Mouse (Mus musculus) liver, embryonic 11.5 days (tissue): ENCODE data around the gene Foxn3. TPM values are rescaled to one million over a fixed set of nuclear protein-coding genes. Genes with fewer than 3 reads are reported as not detected.
A peak's percentile ranks its signal among the peaks of the same experiment; 100 is the strongest.

Experiments
- ATAC-seq: fragments of 200-750 bp; cut with Nextera tagmentation; replicated peaks from 2 replicates; pipeline ENCODE4 v1.8.0; 2017; ENCODE audit warnings: moderate number of reproducible peaks, mild to moderate bottlenecking, moderate TSS enrichment, moderate library complexity; ENCODE audit not compliant: low FRiP score
- DNase-seq: peaks from one replicate; pipeline ENCODE4 v3.0.0-alpha.2; 2017; ENCODE audit warnings: low spot score
- H3K27ac ChIP-seq: fragments of 300-500 bp; sonication (generic); 2 replicates; pipeline ENCODE4 v1.5.1; 2014; ENCODE audit warnings: mild to moderate bottlenecking, low read depth, low read length, control low read depth
- H3K27me3 ChIP-seq: fragments of 300-500 bp; sonication (generic); replicated peaks from 2 replicates; pipeline ENCODE4 v1.6.1; 2014; ENCODE audit warnings: low read length, mixed read lengths; ENCODE audit not compliant: control insufficient read depth, insufficient read depth
- H3K36me3 ChIP-seq: fragments of 300-500 bp; sonication (generic); 2 replicates; pipeline ENCODE4 v1.6.1; 2014; ENCODE audit warnings: mild to moderate bottlenecking, low read length, moderate library complexity, mixed read lengths; ENCODE audit not compliant: control insufficient read depth, insufficient read depth
- H3K4me1 ChIP-seq: fragments of 300-500 bp; sonication (generic); replicated peaks from 2 replicates; pipeline ENCODE4 v1.6.1; 2014; ENCODE audit warnings: low read length, mixed read lengths; ENCODE audit not compliant: control insufficient read depth, insufficient read depth
- H3K4me2 ChIP-seq: fragments of 300-500 bp; sonication (generic); 2 replicates; pipeline ENCODE4 v1.6.1; 2014; ENCODE audit warnings: mild to moderate bottlenecking, control low read depth, moderate library complexity
- H3K4me3 ChIP-seq: fragments of 300-500 bp; sonication (generic); 2 replicates; pipeline ENCODE4 v1.5.1; 2014; ENCODE audit warnings: low read depth, low read length, control low read depth
- H3K9ac ChIP-seq: fragments of 300-500 bp; sonication (generic); 2 replicates; pipeline ENCODE4 v1.6.1; 2014; ENCODE audit warnings: low read depth, low read length, control low read depth
- H3K9me3 ChIP-seq: fragments of 300-500 bp; sonication (generic); 2 replicates; pipeline ENCODE4 v1.6.1; 2016; ENCODE audit warnings: low read length, inconsistent platforms, mixed read lengths; ENCODE audit not compliant: control insufficient read depth
- WGBS: fragments of 180-500 bp; shearing (Covaris S2); extraction: QIAGEN DNeasy Blood & Tissue Kit; methylation state at CpG from one replicate; pipeline ENCODE4 v1.1.7; 2014; 5-methylcytosine and 5-hydroxymethylcytosine counted together
- polyA plus RNA-seq: library from polyadenylated mRNA; unstranded; fragments of >200 nt; fragmentation: Nextera tagmentation; extraction: Ambion mirVana; gene quantifications from 2 replicates; pipeline ENCODE4 v1.2.1, GENCODE M21; 2014

The Foxn3 gene
- polyA plus RNA-seq, 1 experiment from 2014 or later: 52.7 TPM

DNA sequence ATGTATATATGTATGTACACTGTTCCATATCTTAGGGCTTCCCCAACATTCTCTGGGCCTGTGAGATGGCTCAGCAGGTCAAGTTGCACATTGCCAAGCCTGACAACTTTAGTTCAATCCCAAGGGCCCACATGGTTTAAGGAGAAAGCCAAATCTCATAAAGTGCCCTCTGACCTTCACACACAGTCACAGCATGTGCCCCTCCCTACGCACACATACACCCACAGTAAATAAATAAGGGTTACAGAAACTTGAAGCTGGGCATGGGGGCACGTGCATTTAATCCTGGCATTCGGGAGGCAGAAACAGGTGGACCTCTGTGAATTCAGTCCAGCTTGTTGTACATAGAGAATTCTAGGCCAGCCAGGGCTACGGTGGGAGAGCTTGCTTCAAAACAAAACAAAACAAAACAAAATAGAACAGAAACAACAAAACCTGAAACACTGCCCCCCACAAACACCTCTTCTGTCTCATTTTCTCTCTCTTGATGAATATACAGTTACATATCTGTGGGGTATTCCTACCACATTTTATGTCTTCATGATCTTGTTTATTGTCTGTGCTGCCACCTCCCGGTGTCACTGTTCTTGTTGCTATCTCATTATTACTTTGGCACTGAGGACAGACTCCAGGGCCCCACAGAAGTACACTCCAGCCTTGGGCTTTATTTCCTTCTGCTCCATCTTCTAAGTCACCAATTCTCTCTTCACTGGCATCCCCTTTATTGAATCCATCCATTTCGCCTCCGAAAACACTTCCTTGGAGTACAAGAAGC is 19.8 kb downstream of the Foxn3 start:
- Histone ChIP-seq H3K4me1 (0 out of 2 replicates have a peak, but pooled peaks cover 2% of the 10 kb centered on the region), H3K27me3 (no peaks in the 10 kb centered on the region), H3K9ac (no peak overlapping the region), H3K4me2 (no peak overlapping the region), H3K4me3 (no peak overlapping the region), H3K27ac (no peak overlapping the region), H3K36me3 (no peaks in the 10 kb centered on the region), H3K9me3 (no peaks in the 10 kb centered on the region)
- DNase-seq: no peak
- 85% methylated on average over 7 of the region's 7 CpGs for WGBS
- no peak for ATAC-seq

DNA sequence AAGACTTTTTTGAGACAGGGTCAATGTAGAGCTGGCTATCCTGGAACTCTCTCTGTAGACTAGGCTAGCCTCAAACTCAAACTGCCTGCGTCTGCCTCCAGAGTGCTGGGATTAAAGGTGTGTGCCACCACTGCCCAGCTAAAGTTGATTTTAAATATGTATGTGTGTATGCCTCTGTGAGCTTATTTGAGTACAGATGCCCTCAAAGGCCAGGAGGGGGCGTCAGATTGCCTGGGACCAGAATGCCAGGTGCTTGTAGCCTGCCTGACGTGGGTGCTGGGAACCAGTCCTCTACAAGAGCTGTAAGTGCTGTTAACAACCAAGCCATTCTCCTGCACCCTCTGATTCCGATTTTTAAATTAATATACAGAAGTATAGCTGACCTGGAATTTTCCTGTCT is 23.2 kb downstream of the Foxn3 start:
- Histone ChIP-seq H3K9me3 (peaks cover 6% of the 10 kb centered on the region; the same call in 1 of the 2 replicates), H3K36me3 (no peaks in the 10 kb centered on the region; the same call in 1 of the 2 replicates), H3K4me2 (no peak overlapping the region), H3K4me1 (0 out of 2 replicates have a peak, but pooled peaks cover 2% of the 10 kb centered on the region), H3K9ac (no peak overlapping the region), H3K27ac (no peak overlapping the region), H3K27me3 (no peaks in the 10 kb centered on the region), H3K4me3 (no peak overlapping the region)
- DNase-seq (no peak), ATAC-seq (no peak)
- 85% methylated on average over 4 of the region's 4 CpGs for WGBS

DNA sequence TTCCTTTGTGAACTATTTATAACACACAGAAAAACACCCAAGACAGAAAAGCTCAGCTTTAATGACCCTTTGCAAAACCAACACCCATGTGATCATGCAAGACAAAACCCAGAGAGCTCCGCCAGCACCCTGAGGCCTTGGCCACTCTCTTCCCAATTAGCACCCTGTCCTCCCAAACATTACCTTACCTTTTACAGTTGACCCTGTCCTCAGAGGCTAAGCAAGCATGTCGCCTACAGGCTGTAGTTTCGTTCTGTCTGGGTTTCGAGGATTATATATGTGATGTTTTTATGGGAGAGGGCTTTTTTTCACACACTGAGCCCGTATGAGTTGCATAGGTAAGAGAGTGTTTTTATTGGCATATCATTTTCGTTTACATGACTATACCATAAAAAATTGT is 26.1 kb downstream of the Foxn3 start:
- 89% methylated on average over 6 of the region's 6 CpGs for WGBS
- no peak overlapping the region for H3K9ac ChIP-seq
- H3K27me3 ChIP-seq: no peaks in the 10 kb centered on the region
- no peak overlapping the region for H3K27ac ChIP-seq
- ATAC-seq (no peak), DNase-seq (no peak)
- H3K4me1 ChIP-seq: no peaks in the 10 kb centered on the region
- H3K9me3 ChIP-seq: peaks cover 6% of the 10 kb centered on the region; the same call in 1 of the 2 replicates
- H3K4me2 ChIP-seq: no peak overlapping the region
- H3K4me3 ChIP-seq: no peak overlapping the region
- peaks cover 2% of the 10 kb centered on the region; the same call in 1 of the 2 replicates for H3K36me3 ChIP-seq

DNA sequence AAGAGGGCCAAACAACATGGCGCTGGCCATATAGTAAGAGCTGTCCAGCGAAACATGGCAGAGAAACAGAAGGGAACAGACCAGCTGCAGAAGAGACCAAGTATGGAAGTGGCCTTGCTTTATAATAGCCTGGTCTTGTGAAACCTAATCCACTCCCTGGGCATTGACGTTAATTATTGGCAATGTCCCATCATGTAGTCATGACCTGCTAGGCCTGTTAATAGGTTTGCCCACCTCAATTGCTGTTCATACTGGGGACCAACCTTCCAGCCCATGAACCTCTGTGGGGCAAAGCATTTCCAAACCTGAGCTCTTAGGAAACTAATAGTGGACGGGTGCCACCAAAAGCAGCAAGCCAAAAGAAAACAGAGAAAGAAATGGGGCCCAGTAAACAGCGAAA is 27.0 kb downstream of the Foxn3 start:
- Histone ChIP-seq H3K4me2 (no peak overlapping the region), H3K36me3 (peaks cover 2% of the 10 kb centered on the region; the same call in 1 of the 2 replicates), H3K27ac (no peak overlapping the region), H3K4me1 (no peaks in the 10 kb centered on the region), H3K9ac (no peak overlapping the region), H3K9me3 (peaks cover 6% of the 10 kb centered on the region; the same call in 1 of the 2 replicates), H3K4me3 (no peak overlapping the region), H3K27me3 (no peaks in the 10 kb centered on the region)
- no peak for DNase-seq
- ATAC-seq: no peak
- 93% methylated on average over 5 of the region's 5 CpGs for WGBS

DNA sequence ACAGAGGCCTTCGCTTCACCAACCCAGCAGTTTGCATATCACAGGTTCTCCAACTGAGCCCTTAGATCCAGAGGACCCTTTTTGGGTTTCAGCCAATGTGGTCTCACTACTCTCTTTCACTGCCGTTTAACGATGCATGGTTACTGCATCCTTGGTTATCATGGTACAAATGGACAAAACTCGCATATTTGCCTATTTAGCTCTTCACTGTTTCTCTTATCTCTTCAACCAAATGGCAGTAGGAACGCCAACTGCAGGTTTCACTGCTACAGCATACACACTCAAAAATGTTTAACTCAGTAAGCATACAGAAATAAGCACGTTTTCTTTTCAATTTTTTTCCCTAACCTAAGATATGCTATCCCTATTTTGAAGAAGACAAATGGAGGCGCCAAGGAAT is 31.0 kb downstream of the Foxn3 start:
- peaks cover 2% of the 10 kb centered on the region; the same call in 1 of the 2 replicates for H3K36me3 ChIP-seq
- H3K9me3 ChIP-seq: peaks cover 6% of the 10 kb centered on the region; the same call in 1 of the 2 replicates
- 71% methylated on average over 7 of the region's 7 CpGs for WGBS
- DNase-seq (no peak), ATAC-seq (peak; percentile 40)
- H3K27me3 ChIP-seq: no peaks in the 10 kb centered on the region
- peaks cover 9% of the 10 kb centered on the region; the same call in 1 of the 2 replicates for H3K4me1 ChIP-seq
- no peak overlapping the region for H3K9ac ChIP-seq
- no peak overlapping the region for H3K27ac ChIP-seq
- no peak overlapping the region for H3K4me3 ChIP-seq
- H3K4me2 ChIP-seq: no peak overlapping the region

DNA sequence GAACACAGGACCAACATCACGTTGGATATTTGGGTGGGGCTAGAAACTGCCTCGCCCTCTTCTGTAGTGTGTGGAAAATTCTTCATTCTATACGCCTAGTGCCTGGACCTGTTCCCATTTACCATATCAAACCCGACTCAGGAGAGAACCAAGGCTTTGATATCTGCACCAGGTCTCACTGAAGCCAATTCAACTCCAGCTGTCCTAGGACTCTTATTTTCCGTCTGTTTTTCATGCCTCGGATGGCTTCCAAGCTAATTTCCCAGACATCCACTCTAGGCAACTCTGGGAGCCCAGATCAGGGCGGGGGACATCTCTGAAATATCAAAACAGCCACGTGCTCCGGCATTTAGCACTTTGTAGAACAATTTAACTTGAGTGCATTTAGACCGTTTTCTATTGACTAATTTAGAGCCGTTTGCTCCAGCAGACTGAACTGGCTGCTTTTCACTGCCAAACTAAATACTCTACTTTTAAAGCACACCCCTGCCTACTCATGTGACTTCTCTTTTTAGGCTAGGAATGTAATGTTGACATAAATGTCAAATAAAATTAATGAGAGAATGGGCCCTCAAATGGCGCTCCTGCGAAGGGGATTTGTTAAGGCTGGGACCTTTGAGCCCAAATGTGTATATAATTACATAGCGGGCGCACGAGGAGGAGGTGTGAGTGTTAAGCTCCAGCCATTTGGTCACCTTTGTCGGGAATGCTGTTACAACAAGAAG is 33.5 kb downstream of the Foxn3 start:
- ATAC-seq (no peak), DNase-seq (no peak)
- Histone ChIP-seq H3K36me3 (0 out of 2 replicates have a peak, but pooled peaks cover 2% of the 10 kb centered on the region), H3K4me3 (no peak overlapping the region), H3K4me2 (no peak overlapping the region), H3K9me3 (no peaks in the 10 kb centered on the region), H3K9ac (no peak overlapping the region), H3K27ac (no peak overlapping the region), H3K4me1 (peaks cover 12% of the 10 kb centered on the region; the same call in 1 of the 2 replicates), H3K27me3 (no peaks in the 10 kb centered on the region)
- 64% methylated on average over 17 of the region's 17 CpGs for WGBS

DNA sequence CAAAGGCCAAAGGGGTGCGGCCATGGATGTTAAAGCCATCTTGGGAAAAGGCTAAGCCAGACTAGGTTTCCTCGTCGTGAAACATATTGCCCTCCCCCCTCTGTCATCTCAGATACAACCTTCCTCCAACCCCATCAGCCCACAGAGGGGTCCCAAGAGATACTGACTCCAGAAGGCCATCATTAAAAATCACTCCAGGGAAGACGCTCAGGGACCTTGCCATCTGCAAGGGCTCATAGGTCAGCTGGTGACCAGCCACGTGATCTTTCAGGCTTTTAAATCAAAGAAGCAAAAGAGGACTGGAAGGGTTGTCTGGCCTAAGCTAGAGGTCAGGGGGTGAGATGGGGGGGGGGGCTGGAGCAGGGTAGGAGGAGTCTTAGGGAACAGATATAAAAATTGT is 34.4 kb downstream of the Foxn3 start:
- no peak overlapping the region for H3K27ac ChIP-seq

DNA sequence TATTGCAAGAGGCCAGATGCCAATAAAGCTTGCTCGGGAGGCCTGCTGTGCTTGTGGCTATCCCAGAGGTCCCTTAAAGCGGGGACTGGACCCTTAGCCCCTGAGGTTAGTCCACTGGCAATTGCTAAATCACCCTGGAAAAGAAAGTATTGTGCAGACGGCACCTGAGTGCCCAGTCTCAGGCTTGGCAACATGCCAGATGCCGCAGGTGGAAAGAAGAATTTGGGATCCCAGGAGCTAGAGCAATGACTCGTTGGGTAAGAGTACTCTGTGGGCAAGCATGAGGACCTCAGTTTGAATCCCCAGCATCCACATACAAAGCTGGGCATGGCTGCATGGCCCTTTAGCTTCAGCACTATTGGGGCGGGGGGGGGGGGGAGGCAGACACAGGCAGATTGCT is 35.9 kb downstream of the Foxn3 start:
- no peak for DNase-seq

More for the DNA sequence above, 34.4 kb downstream of the Foxn3 start:
- Histone ChIP-seq H3K9ac (no peak overlapping the region), H3K4me2 (no peak overlapping the region), H3K36me3 (0 out of 2 replicates have a peak, but pooled peaks cover 2% of the 10 kb centered on the region), H3K9me3 (no peaks in the 10 kb centered on the region), H3K4me3 (no peak overlapping the region), H3K4me1 (peaks cover 12% of the 10 kb centered on the region; the same call in 1 of the 2 replicates), H3K27me3 (no peaks in the 10 kb centered on the region)
- no peak for ATAC-seq
- WGBS: 74% methylated on average over 5 of the region's 5 CpGs
- DNase-seq: no peak

More for the DNA sequence above, 35.9 kb downstream of the Foxn3 start:
- Histone ChIP-seq H3K9ac (no peak overlapping the region), H3K4me1 (peaks cover 12% of the 10 kb centered on the region; the same call in 1 of the 2 replicates), H3K27me3 (no peaks in the 10 kb centered on the region), H3K9me3 (no peaks in the 10 kb centered on the region), H3K4me2 (no peak overlapping the region), H3K27ac (no peak overlapping the region), H3K36me3 (no peaks in the 10 kb centered on the region), H3K4me3 (no peak overlapping the region)
- no peak for ATAC-seq
- WGBS: 88% methylated on average over 6 of the region's 6 CpGs
